Mouse (Mus musculus): ENCODE results near the gene Fcmr.

Gene Fcmr

GRCm38 (mm10) chr1:130857456-130857855, 8.0 kb upstream of the Fcmr start:
- DNase-seq (ENCODE audit: low read depth, low spot score) = no peak

DNA sequence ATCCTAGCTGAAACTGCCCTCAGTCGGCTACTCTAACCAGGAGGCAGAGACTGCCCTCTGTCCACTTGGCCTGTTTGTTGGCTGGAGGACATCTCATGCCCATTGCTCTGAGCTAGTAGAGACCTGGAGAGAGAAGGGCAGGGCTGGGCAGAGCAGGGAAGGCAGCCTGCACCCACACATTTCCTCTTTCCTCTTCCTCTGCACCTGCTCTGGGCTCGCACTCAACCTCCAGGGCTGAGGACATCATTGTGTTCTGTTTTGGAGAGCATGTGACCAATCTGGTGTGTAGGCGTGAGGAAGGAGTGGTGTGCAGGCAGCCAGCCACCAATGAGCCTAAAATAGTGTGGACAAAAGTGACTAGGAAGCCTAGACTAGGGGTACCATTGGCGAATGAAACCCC, 1.2 kb upstream of the Fcmr start:
- no peak for DNase-seq (ENCODE audit: low read depth, low spot score)

DNA sequence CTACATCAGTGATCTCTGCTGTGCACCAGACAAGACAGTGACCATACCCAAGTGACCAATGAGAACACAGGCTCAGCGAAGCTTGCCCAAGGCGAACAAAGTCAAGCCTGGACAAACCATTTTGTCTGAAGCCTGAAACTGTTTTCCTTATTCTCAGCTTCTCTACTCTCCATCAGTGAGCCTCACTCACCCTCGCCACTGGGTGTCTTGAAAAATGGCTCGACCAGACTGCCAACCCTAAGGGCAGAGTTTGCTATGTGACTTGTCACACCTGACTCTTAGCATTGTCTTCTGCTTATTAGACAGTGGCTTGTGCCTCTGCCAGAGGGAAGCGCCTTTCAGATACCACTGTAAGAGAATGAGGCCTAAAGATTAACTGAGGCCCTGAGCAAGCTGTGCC, 728 bp upstream of the Fcmr start:
- DNase-seq (ENCODE audit: low read depth, low spot score) = no peak

DNA sequence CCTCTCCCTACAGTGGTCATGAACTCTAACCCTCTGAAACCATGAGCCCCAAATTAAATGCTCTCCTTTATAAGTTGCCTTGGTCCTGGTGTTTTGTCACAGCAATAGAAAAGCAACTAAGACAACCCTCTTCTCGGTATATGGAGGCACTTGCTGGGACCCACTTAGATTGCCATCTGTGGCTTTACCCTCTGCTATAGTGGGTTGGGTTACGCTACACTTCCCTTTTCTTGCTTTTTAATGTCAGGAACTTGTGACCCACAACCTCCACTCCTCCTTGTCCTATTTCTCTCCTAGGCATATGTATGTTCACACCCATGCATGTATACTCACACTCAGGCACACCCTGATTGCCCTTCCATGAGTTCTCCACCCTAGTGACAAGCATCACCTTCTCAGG, 7.4 kb downstream of the Fcmr start:
- DNase-seq (ENCODE audit: low read depth, low spot score) = no peak

DNA sequence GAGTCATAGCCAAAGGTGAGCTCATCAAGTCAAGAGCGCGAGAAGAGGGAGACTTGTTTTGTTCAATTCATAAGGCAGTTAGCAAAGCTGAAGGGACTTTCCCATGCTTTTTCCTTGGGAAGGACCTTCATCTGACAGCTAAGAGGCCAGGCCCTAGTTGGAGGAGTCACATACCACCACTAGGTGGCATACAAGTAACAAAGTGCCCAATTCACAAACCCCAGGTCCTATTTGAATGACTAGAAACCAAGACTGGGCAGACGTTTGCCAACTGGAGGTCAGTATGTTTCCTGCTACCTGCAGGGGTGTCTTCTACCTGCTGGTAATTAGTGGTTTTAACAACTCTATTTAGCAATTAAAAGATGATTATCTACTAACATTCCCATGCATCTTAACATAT, 9.7 kb downstream of the Fcmr start:
- DNase-seq (ENCODE audit: low read depth, low spot score) = peak; percentile 80

DNA sequence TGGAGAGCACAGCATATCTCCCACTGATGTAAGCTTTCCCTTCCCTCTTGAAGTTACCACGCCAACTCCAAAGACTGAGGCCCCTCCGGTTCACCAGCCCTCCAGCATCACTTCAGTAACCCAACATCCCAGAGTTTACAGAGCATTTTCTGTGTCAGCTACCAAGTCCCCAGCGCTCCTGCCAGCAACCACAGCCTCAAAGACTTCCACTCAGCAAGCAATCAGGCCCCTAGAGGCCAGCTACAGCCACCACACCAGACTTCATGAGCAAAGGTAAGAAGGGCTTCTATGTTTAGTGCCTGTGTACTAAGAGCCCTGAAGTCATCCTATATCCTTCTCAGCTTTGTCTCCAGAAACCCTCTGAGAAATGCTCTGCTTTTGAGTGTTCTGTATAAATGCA, 10.4 kb downstream of the Fcmr start:
- DNase-seq (ENCODE audit: low read depth, low spot score) = peak; percentile 32

DNA sequence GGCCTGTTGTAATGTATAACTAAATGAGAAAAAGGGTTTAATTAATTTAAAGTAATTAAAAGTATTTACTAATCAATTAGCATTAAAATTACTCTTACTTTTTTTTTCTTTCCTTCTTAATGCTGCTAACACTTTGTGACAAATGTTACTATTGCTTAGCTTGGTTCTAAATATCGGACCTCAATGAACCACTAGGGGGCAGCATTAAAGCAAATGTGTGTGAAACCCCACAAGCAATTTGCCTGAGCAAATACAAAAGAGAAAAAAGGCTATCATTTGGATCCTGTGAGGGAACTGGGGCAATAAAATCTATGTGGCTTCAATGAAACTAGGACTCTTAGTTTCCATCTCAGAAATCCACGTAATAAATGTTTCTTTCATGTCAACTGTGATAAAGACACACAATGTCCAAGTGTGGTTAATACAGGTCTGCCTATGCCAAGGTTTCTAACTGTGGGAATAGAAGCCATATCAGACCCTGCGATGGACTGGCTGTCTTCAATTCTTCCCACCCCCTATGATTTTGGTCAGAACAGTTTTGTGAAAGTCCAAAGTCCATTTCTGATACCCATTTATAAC, 11.6 kb downstream of the Fcmr start:
- peak; percentile 82 for DNase-seq (ENCODE audit: low read depth, low spot score)

- DNase-seq (ENCODE audit: low read depth, low spot score) = no peak
Measured at GRCm38 (mm10) chr1:130877889-130878614, 12.6 kb downstream of the Fcmr start.

- DNase-seq (ENCODE audit: low read depth, low spot score) = peak; percentile 45
Measured at GRCm38 (mm10) chr1:130879927-130880326, 14.5 kb downstream of the Fcmr start.

DNA sequence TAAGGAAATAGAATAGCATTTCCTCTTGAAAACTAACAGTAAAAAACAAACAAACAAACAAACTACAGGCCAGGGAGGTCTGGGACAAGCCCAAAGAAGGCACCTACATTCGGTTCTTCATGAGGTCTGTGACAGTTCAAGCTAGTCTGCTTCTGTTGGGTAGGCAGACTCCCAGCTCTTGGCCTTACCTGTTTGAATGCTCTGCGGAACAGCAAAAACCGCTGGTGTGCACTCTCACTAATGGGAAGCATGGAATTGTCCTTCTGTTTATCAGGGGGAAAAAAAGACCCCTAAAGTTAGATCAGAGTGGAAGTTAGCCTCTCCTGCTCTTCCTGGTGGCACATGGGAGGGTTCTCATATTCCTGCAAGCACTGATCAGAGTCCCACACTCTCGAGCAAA, 17.7 kb downstream of the Fcmr start:
- no peak for DNase-seq (ENCODE audit: low read depth, low spot score)

GRCm38 (mm10) chr1:130887354-130887753, 21.9 kb downstream of the Fcmr start, which contains the start of gene Il24:
Gene Il24, minus strand, starts transcription at chr1:130887454.
- DNase-seq (ENCODE audit: low read depth, low spot score) = no peak

GRCm38 (mm10) chr1:130892446-130892845, 27.0 kb downstream of the Fcmr start:
- DNase-seq (ENCODE audit: low read depth, low spot score) = peak; percentile 71

DNA sequence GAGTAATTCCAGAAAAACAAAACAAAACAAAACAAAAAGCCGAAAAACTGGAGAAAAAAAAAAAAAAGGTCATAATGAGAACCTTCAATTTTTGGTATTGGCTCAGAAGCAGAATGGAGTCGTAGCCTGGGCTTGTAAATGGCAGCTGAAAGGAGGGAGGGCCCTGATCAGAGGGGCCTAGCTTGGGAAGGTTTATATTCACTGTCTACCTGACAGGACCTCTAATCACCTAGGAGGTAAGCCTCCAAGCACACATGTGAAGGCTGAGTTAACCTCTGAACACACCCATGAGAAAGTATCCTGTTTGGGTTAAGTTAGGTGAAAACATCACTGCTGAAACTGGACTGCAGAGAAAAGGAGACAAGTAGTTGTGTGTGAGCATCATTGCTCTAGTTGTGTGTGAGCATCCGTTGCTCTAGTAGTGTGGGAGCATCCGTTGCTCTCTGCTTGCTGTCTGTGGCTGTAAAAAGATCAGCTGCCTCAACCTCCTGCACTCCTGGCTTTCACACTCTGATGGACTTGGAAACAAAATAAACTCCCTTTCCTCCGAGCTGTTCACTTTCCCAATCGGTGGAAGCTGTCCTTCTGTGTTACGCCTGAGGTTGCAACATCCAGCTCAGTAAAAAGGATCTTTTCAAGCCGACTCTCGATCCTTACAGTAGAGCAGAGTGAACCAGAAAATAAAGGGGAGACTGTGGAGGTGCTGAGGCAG, 28.0 kb downstream of the Fcmr start:
- no peak for DNase-seq (ENCODE audit: low read depth, low spot score)

- no peak for DNase-seq (ENCODE audit: low read depth, low spot score)
Measured at GRCm38 (mm10) chr1:130894468-130894867, 29.0 kb downstream of the Fcmr start.

GRCm38 (mm10) chr1:130902505-130902904, 37.0 kb downstream of the Fcmr start:
- peak; percentile 39 for DNase-seq (ENCODE audit: low read depth, low spot score)

DNA sequence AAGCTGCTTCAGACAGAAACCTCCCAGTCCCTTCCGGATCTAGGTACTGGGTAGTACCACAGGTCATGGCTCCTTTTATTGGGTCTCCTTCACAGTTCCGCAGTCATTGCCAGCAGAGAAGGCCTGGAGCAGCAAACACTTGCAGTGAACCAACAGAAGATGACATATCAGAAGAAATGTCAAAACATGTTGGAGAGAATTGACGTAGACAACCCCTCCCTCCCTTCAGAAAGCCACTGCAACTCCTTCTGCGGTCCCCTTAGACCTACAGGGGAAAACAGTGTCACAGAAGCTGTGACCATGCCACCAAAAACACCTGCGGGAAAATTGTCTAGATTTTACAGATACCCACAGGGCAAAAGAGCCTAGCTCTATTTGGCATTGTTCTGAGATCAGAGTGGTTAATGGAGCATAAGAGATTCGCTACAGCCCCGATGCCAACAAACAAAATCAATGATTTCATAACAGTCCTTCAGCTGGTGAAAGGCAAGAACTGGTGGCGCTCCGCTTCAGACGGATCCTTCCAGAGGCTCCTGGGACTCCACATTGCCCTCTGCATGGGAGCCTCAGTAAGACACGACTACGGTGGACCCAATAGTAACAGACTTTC, 46.0 kb downstream of the Fcmr start, which contains the start of gene Il20:
Il20 (minus strand) TSS at position 51 of the 610 bp plus-strand sequence.
- DNase-seq (ENCODE audit: low read depth, low spot score) = no peak

- DNase-seq (ENCODE audit: low read depth, low spot score) = peak; percentile 62
Measured at GRCm38 (mm10) chr1:130918323-130918980, 53.0 kb downstream of the Fcmr start.

- no peak for DNase-seq (ENCODE audit: low read depth, low spot score)
Measured at GRCm38 (mm10) chr1:130926484-130926883, 61.0 kb downstream of the Fcmr start.

Measured in 3T3-L1 (cell line).